Mouse (Mus musculus) cerebellum, adult 11 months (tissue): ENCODE results near the gene Arl8b.

ENCODE experiments used
- DNase-seq: peaks from one replicate; pipeline ENCODE4 v3.0.0; 2022

Gene Arl8b

GRCm38 (mm10) chr6:108782526-108783183 lies at the start of gene Arl8b:
Gene Arl8b, plus strand, starts transcription at chr6:108783099.
- peak; percentile 96 for DNase-seq

GRCm38 (mm10) chr6:108735910-108736750 lies 46.8 kb upstream of the Arl8b start:
- peak; percentile 57 for DNase-seq

- DNase-seq, result no peak
Observed at GRCm38 (mm10) chr6:108738463-108739203, 44.3 kb upstream of the Arl8b start.

GRCm38 (mm10) chr6:108740579-108740978 lies 42.3 kb upstream of the Arl8b start:
- DNase-seq, result no peak

GRCm38 (mm10) chr6:108743730-108744129 lies 39.2 kb upstream of the Arl8b start:
- no peak for DNase-seq

- no peak for DNase-seq
Observed at GRCm38 (mm10) chr6:108751324-108751723, 31.6 kb upstream of the Arl8b start.

GRCm38 (mm10) chr6:108752395-108752794 lies 30.5 kb upstream of the Arl8b start:
- DNase-seq, result no peak

GRCm38 (mm10) chr6:108753536-108753935 lies 29.4 kb upstream of the Arl8b start:
- DNase-seq, result no peak

- DNase-seq, result no peak
Observed at GRCm38 (mm10) chr6:108754376-108754775, 28.5 kb upstream of the Arl8b start.

- no peak for DNase-seq
Observed at GRCm38 (mm10) chr6:108755936-108756335, 27.0 kb upstream of the Arl8b start.

GRCm38 (mm10) chr6:108758997-108759697 lies 23.8 kb upstream of the Arl8b start:
- no peak for DNase-seq

- peak; percentile 27 for DNase-seq
Observed at GRCm38 (mm10) chr6:108759698-108760039, 23.2 kb upstream of the Arl8b start.

GRCm38 (mm10) chr6:108770880-108771279 lies 12.0 kb upstream of the Arl8b start:
- DNase-seq, result no peak

GRCm38 (mm10) chr6:108772913-108773312 lies 10.0 kb upstream of the Arl8b start:
- DNase-seq, result peak; percentile 73

GRCm38 (mm10) chr6:108773480-108773879 lies 9.4 kb upstream of the Arl8b start:
- no peak for DNase-seq

GRCm38 (mm10) chr6:108776274-108776673 lies 6.6 kb upstream of the Arl8b start:
- DNase-seq, result no peak

- DNase-seq, result no peak
Observed at GRCm38 (mm10) chr6:108777560-108778287, 5.2 kb upstream of the Arl8b start.

- no peak for DNase-seq
Observed at GRCm38 (mm10) chr6:108778399-108778798, 4.5 kb upstream of the Arl8b start.

GRCm38 (mm10) chr6:108781865-108782264 lies 1.0 kb upstream of the Arl8b start:
- DNase-seq, result no peak

- DNase-seq, result no peak
Observed at GRCm38 (mm10) chr6:108783184-108783881, 434 bp downstream of the Arl8b start.

- no peak for DNase-seq
Observed at GRCm38 (mm10) chr6:108784056-108784455, 1.2 kb downstream of the Arl8b start.

GRCm38 (mm10) chr6:108784796-108785195 lies 1.9 kb downstream of the Arl8b start:
- no peak for DNase-seq
